Mouse (Mus musculus) heart, adult 2 months (tissue): Measurements from ENCODE around the gene Cacul1.

Experiments used
- CTCF ChIP-seq: fragments of 200-600 bp; IDR thresholded peaks from 2 replicates; pipeline ENCODE4 v1.8.1; 2022; ENCODE audit warnings: antibody characterized with exemption, mild to moderate bottlenecking, moderate library complexity
- EP300 ChIP-seq: fragments of 200-500 bp; IDR thresholded peaks from 2 replicates; pipeline ENCODE4 v1.6.1; 2011; ENCODE audit warnings: low read depth, low read length, control low read depth; ENCODE audit not compliant: insufficient read depth

DNA sequence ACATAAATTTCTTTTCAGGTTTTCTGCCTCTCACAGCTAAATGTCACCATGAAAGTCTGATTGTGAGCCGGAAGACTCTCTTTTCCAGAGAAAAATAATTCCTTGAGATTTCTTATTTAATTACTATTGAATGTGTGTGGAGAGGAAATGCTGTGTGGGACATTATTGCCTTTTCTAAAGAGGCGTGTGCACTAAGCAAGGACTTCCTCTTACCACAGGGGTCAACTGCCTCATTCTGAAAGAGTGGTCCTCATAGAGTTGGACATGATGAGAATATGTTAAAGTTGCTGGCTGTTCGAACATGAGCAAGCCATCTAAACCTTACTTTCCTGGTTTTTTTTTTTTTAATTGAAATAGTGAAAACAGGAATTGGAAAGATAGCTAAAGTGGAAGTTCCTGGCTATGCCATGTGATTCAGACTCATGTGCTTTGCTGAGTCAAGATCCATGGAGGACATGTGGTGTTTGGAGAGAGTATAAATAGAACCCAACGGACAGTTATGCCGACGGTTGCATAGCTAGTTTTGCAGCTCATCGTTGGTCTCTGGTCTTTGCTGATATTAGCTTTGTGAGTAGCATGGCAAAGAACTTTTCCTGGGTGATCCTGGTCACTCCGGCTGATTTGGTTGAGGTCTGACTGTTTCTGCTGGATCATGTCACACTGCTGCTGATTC, 17.3 kb upstream of the Cacul1 start:
- TF ChIP-seq EP300 (no peak), CTCF (no peak)
